Mouse (Mus musculus): ENCODE measurements at regions not wholly inside any gene's neighbourhood (a gene's known extent, or its start where the extent isn't known, plus 50 kb on each side); places are given as distances from the start of the nearest gene placed in this dataset.
A peak's percentile ranks its signal among the peaks of the same experiment; 100 is the strongest.

DNA sequence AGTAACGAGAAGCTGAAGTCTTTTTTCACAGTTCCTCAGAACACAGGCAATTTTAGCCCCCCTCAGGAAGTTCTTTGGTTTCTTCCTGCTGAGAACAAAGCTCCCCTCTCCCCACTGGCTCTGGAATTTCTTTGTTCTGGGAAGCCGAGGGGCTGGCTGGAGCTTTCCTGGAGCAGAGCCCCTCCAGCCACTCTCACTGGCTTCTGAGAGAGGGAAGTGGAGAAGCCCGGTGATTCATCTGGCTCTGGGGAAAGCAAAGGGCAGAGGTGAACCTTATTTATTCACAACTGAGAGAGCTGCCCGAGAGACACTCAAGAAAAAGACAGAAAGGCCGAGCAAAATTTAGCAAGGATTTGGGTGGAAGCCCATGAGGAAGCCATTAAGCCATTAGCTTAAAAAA, 63.9 kb downstream of the Ddx3x start:
- no peak for DNase-seq

DNA sequence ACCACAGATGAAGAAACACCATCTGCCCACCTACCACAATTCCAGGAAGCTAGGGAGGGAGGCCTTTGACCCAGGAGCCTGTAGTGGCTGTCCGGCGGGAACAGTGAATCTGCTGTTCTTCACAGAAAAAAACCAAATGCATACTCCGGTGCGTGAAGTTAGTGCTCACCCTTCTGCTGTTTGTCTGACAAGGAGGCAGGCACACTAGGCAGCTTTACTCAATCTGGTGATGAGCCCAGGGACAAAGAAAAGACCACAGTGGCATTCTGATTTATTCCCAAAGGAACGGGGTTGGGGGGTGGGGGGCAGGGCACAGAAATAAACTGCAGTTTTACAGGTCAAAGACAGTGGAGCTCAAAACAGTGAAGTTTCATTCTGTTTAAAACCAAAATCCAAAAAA, 64.4 kb downstream of the Ddx3x start:
- no peak for DNase-seq

DNA sequence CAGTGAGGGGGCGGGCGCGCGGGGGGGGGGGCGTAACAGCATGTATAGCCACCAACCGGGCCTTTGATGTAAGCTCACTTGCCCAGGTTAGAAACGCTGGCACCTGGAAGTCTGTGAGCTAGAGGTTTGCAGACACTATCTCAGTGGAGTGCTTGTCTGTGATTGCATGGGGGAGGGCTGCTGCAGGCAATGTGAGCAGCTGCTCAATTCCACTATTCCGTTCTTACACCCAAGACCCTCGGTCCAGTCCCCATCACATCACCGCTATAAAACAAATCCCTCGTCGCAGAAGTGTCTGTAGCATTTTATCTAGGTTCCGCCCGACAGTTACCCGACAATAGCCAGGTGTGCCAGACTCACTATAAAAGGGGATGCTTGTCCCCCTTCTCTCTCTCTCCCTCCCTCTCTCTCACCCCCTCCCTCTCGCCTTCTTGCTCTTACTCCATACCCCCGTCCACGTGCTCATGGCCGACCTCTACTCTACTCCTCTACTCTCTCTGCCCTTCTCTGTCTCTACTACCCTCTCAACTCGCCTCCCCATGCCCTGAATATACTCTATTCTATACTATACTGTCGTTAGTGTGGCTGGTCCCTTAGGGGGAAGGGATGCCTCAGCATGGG, 65.4 kb downstream of the Ddx3x start:
- DNase-seq: peak; percentile 9 to 28

DNA sequence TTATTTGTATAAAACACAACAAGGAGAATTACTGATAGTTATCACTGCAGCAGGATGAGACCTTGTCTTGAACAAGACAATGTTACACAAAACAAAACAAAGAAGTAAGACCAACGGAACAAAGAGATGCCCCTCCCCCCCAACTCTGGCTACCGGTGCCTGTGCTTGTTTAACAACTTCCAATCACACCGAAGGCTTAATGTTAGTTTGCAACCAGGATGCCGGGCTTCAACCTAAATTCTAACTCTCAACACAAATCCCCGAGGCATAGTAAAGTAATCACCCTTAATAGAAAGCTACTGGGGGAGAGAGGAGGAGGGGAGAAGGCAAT, 65.9 kb downstream of the Ddx3x start:
- peak in 1 of 2 experiments; percentile 47 for DNase-seq

DNA sequence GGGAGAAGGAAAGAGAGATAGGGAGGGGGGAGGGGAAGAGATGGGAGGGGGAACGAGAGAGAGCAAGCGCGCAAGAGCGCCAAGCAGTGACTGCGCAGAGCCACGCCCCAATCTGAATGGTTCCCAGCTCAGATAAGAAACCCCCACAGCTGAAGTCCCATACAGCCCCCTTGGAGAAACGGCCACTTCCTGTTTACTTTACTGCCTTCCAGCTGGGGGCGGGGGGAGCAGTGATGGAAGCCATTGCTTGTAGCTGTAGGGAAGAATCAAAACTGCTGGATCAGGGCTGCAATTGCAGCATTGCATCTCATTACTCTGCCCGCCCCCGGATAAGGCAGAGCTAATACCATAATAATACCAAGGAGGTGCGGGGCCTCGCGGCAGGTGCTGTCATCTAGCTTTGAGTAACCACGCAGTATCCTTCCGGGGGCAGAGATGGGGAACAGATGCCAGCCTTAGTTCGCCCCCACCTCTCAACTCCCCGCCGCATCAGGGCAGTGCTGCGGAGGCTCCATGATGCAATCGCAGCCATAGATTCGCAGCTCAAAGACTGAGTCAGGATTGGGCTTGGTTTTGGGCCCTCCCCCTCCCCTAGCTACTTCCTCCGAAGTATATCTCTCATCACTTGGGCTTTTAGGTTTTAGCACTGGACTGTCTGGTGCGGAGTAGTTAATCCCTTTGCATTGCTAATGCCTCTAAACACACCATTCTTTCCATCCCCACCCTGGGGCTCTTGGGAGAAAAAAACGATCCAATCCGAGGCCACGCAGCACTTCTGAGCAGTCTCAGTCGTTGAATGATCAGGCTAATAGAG, 66.5 kb downstream of the Ddx3x start:
- peak; percentile 64 to 66 for DNase-seq

DNA sequence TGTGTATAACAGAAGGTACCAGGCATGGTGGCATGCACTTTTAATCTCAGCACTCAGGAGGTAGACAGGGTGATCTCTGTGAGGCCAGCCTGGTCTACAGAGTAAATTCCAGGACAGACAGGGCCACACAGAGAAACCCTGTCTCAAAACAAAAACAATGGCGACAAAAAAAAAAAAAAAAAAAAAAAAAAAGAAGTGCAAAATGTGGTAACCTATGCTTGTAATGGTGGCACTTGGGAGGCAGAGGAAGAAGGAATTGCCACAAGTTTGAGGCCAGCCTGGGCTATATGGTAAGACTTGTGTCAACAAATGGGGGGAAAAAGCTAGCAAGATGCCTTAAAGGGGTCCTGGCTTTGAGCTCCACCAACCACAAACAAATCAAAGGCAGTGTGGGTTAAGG, 67.6 kb downstream of the Ddx3x start:
- no peak for DNase-seq

DNA sequence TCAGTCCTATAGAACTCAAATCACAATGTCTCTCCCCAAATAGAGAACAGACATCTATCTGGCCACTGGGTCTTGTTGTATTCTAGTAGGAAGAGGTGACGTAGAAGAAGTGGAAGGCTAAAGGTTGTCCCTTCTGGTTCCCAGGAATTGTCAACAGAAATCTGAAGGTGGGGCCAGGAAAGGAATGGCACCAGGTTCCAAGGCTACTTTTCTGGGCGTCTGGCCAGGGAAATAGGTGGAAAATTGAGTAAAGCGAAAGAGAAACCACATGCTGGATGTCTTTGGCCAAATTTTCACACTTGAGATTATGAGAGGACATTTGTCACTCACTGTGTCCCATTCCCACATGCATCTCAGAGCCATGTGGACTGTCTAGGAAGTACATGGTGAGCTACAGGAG, 69.7 kb downstream of the Ddx3x start:
- no peak for DNase-seq

DNA sequence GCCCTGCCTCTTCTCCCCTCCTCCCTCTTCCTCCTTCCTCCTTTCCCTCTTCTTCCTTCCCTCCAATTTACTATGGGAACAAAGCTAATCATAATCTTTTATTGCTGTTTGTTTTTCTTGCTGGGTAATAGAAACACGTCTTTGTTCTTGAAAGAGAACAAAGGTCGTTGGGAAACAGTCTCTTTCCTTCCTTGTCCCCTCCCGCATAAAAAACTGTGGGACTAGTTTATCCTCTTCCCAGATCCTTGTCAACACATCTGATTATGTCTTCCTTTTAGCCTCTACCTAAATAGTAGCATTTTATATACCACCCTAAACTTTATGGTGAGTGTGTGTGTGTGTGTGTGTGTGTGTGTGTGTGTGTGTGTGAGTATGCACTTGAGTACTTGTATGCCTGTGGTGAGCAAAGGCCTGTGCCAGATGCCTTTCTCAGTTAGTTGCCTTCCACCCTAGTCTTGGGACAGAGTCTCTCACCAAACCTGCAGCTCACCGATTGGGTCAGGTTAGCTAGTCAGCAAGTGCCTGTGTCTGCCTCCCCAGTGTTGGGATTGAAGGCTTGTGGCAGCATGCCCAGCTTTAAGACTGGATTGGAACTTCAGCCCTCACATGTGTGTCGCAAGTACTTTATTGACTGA, 76.5 kb downstream of the Ddx3x start:
- DNase-seq: no peak

DNA sequence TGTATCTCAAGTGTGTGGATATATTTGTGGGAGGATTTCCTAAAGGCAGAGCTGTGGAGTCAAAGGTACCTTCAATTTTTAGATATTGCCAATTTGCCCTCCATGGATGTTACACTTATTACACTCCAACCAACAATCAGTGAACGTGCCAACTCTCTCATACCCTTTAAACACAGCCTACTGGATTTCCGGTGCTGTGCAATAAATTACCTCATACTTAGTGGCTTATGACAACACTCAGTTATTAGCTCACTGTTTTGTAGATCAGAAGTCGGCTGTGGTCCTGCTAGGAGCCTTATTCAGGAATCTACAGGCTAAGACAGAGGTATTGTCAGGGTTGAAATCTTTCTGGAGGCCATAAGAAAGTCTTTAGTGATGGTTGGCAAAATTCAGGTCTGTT, 77.2 kb downstream of the Ddx3x start:
- no peak for DNase-seq

DNA sequence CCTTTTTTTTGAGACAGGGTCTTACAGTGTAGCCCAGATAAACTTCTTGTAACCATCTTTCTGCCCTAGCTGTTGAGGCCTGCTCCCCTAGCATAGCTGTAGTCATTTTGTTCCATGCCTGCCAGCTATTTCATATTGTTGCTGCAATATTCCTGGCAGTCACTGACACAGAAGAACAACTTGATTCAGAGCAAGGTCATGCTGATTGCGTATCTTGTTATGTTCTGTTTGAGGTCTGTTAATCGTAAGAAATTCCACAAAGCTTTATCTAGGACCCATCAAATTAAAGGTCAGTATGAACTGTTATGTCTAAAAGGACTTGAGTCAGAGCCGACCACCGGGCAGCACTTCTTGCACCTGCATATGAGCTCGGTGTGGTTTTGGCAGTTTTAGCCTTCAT, 79.7 kb downstream of the Ddx3x start:
- no peak for DNase-seq

DNA sequence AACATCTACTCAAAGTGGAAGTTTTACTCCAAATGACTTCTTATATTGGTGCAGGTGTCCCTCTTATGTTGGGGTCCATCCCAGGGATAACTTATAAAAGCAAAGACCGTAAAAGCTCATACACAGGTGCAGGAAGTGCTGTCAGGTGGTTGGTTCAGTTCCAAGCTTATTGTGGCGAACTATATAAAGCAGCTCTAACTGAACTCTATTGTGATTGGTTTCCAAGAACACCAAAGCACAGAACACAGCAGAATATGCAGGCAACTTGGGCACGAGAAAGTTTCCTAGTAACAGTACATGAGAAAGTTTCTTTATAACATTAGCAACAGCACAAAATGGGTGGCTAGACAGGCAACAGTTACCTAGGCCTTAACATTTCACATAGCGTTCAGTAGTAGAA, 89.5 kb downstream of the Ddx3x start:
- no peak for DNase-seq

DNA sequence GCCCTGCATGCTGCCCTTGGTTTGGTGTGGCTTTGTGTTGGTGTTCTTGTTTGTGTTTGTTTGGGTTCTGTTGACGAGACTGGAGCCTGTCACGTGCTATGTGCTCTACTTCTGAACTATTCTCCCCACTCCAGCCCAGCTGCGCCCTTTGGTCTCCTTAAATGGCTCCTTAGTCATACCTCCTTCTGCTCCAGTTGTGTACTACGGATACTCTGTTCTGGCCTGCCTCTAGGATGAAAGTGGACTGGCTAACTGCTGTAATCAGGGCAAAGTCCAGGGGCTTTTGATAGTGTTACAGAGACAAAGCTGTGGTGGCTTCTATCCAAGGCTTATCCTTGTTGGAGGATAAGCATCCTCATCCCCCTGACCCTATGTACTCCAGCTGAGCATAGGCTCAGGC, 92.0 kb downstream of the Ddx3x start:
- DNase-seq: no peak

DNA sequence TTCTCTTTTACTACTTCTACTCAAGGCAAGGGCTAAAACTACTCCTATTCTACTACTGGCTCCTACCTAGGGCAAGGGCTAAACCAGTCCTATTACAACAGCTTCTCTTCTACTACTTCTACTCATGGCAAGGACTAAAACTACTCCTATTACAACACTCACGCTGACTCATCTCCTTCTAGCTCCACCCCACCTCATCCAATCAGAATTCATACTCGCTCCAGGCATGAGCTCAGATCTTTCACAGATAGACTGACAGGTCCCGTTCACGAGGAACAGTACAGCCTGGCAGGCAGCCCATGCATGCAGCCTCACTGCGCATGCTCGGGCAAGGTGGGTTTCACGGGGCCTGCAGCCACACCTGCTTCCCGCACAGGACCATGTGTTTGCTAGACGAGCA, 79.6 kb upstream of the Nyx start:
- no peak for DNase-seq

DNA sequence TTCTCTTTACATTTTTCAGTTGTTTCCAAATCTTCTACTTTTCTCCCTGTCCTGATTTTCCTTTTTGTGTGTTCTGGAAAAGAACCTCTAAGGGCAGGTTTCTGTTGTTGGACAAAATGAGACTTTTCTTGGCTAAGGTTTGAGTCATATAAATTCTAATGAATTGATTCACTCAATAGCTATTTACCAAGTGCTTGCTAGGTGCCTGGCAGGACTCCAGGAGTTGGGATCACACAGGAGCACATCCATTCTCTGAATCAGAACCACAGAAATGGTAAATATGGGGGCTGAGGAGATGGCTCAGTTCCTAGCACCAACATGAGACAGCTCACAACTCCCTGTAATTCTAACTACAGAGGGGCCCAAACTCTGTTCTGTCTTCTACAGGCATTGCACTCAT, 67.4 kb upstream of the Nyx start:
- no peak for DNase-seq

DNA sequence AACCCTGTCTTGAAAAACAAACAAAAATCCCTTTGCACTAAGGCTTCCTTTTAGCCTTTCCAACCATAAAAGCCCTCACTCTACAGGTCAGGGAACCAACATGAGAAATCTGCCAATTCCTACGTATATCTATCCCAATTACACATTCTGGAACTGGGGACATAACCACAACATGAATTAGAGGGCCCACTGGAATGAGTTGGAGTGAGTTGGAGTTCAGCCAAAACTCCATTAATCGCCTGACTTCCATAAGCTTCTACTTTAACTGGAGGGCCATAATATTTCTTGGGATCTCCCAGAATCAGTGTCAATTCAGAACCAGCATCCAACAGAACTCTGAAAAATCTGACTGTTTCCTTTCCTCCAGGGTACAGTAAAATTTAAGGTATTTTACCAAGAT, 53.2 kb upstream of the Nyx start:
- no peak for DNase-seq

DNA sequence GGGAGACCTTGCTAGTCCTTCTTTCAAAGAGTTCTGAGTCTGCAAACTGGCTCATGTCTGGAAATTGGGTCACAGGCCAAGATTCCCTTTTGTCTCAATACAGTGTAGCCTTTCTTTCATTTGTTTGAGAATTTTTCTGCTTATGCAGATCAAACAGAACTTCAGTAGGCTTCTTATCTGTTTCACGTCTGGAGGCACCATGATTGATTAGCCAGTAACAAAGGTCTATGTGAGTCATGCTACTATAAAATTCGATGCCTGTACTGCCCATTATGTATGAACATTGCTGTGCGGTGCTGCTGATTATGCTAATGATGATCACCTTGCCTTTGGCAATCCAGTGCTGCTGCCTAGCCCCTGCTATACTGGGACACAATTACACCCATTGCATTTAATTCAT, 52.8 kb upstream of the Nyx start:
- no peak for DNase-seq

Measured in cerebellum, postnatal 36 days (tissue).